Mouse (Mus musculus) testis, adult 2 months (tissue): ENCODE data around the gene Mttp. TPM values are rescaled to one million over a fixed set of nuclear protein-coding genes. Genes with fewer than 3 reads are reported as not detected.

ENCODE experiments used
- H3K27ac ChIP-seq: fragments of 200-500 bp; 2 replicates; pipeline ENCODE4 v1.5.1; 2012; ENCODE audit warnings: low read depth, low read length; ENCODE audit not compliant: control insufficient read depth, insufficient read depth
- H3K27me3 ChIP-seq: fragments of 200-500 bp; 2 replicates; pipeline ENCODE4 v1.6.1; 2012; ENCODE audit warnings: mild to moderate bottlenecking, low read length, moderate library complexity; ENCODE audit not compliant: control insufficient read depth, insufficient read depth
- H3K36me3 ChIP-seq: fragments of 200-500 bp; 2 replicates; pipeline ENCODE4 v1.6.1; 2012; ENCODE audit warnings: mild to moderate bottlenecking, low read length; ENCODE audit not compliant: control insufficient read depth, insufficient read depth
- H3K4me1 ChIP-seq: fragments of 200-500 bp; 2 replicates; pipeline ENCODE4 v1.6.1; 2012; ENCODE audit warnings: low read length; ENCODE audit not compliant: control insufficient read depth, insufficient read depth
- H3K4me3 ChIP-seq: fragments of 200-500 bp; 2 replicates; pipeline ENCODE4 v1.5.1; 2012; ENCODE audit warnings: low read depth, mild to moderate bottlenecking, low read length, moderate library complexity, mixed read lengths; ENCODE audit not compliant: control insufficient read depth
- CTCF ChIP-seq: fragments of 200-500 bp; IDR thresholded peaks from 2 replicates; pipeline ENCODE4 v1.5.1; 2012; ENCODE audit warnings: low read depth, mild to moderate bottlenecking, inconsistent platforms, low read length, moderate library complexity; ENCODE audit not compliant: control insufficient read depth, insufficient read depth, insufficient replicate concordance
- POLR2A ChIP-seq: fragments of 200-500 bp; IDR thresholded peaks from 2 replicates; pipeline ENCODE4 v1.6.1; 2012; ENCODE audit warnings: low read depth, mild to moderate bottlenecking, inconsistent platforms, low read length, moderate library complexity; ENCODE audit not compliant: control insufficient read depth
- polyA plus RNA-seq: library from polyadenylated mRNA; depleted of rRNA; stranded (reverse); fragments of >200 nt; gene quantifications from 2 replicates; pipeline ENCODE4 v1.2.3, GENCODE M21; 2012; rRNA removed

The Mttp gene
- polyA plus RNA-seq, 1 experiment: 10.9 TPM

- Histone ChIP-seq H3K4me1 (no peaks in the 10 kb centered on the region), H3K27ac (no peak overlapping the region), H3K27me3 (no peaks in the 10 kb centered on the region), H3K4me3 (no peak overlapping the region), H3K36me3 (no peaks in the 10 kb centered on the region)
- TF ChIP-seq POLR2A (no peak), CTCF (no peak)
Observed at GRCm38 (mm10) chr3:138041591-138042301, 103.0 kb downstream of the Mttp start.

GRCm38 (mm10) chr3:138040938-138041337, 103.8 kb downstream of the Mttp start:
- no peak for TF ChIP-seq CTCF
- no peak for TF ChIP-seq POLR2A
- no peaks in the 10 kb centered on the region for H3K27me3 ChIP-seq
- H3K36me3 ChIP-seq: no peaks in the 10 kb centered on the region
- no peaks in the 10 kb centered on the region for H3K4me1 ChIP-seq
- no peak overlapping the region for H3K4me3 ChIP-seq
- no peak overlapping the region for H3K27ac ChIP-seq

Other genes with a start within 250 kb of the Mttp start
- 12.9 and 15.0 TPM in 2 replicates for gene Lamtor3, start 226.5 kb downstream of the Mttp start, polyA plus RNA-seq
- 24.9 and 26.6 TPM in 2 replicates for gene Dapp1, start 163.4 kb downstream of the Mttp start, polyA plus RNA-seq
- 0.01 TPM in 1 of 2 replicates, not detected in the other for gene 1110002E22Rik, start 79.9 kb downstream of the Mttp start, polyA plus RNA-seq
- gene Gm5105, start 77.6 kb downstream of the Mttp start, polyA plus RNA-seq: not detected in 2 replicates
- gene Trmt10a, start 1.5 kb downstream of the Mttp start, polyA plus RNA-seq: 36.2 and 37.1 TPM in 2 replicates
- gene 4930579F01Rik, start 48.9 kb upstream of the Mttp start, polyA plus RNA-seq: 93.6 and 96.6 TPM in 2 replicates
- 4.7 and 4.8 TPM in 2 replicates for gene Adh7, start 72.8 kb upstream of the Mttp start, polyA plus RNA-seq
- gene Adh1, start 116.0 kb upstream of the Mttp start, polyA plus RNA-seq: 6.5 and 13.5 TPM in 2 replicates
- not detected in 2 replicates for gene Adh6a, start 168.3 kb upstream of the Mttp start, polyA plus RNA-seq
- gene Adh6b, start 196.8 kb upstream of the Mttp start, polyA plus RNA-seq: 0.05 and 0.17 TPM in 2 replicates